Mouse (Mus musculus) cerebellum, adult 9-10 months (tissue): ENCODE data around the gene Tsc22d3.
"Not testable (repeated sequence)": the region's sequence is repeated elsewhere in the genome, so short reads cannot be mapped to it uniquely, and the experiment has no call there.

Experiments used
- DNase-seq: peaks from one replicate; pipeline ENCODE4 v3.0.0; 2022

Tsc22d3 gene

GRCm38 (mm10) chrX:140565212-140565611 is 35.2 kb downstream of the Tsc22d3 start:
- peak; percentile 57 for DNase-seq

GRCm38 (mm10) chrX:140564777-140565176 is 35.7 kb downstream of the Tsc22d3 start:
- peak; percentile 19 for DNase-seq

GRCm38 (mm10) chrX:140558176-140558844 is 42.1 kb downstream of the Tsc22d3 start:
- no peak for DNase-seq

- no peak for DNase-seq
Measured at GRCm38 (mm10) chrX:140555965-140556364, 44.5 kb downstream of the Tsc22d3 start.

GRCm38 (mm10) chrX:140555423-140555822 is 45.0 kb downstream of the Tsc22d3 start:
- DNase-seq: no peak

- DNase-seq: no peak
Measured at GRCm38 (mm10) chrX:140547660-140548419, 52.6 kb downstream of the Tsc22d3 start.

- peak; percentile 78 for DNase-seq
Measured at GRCm38 (mm10) chrX:140544737-140545136, 55.7 kb downstream of the Tsc22d3 start.

- peak; percentile 81 for DNase-seq
Measured at GRCm38 (mm10) chrX:140542938-140543673, 57.4 kb downstream of the Tsc22d3 start.

- peak; percentile 44 for DNase-seq
Measured at GRCm38 (mm10) chrX:140542474-140542845, 58.0 kb downstream of the Tsc22d3 start.

GRCm38 (mm10) chrX:140541711-140542473 is 58.6 kb downstream of the Tsc22d3 start:
- DNase-seq: peak; percentile 71

GRCm38 (mm10) chrX:140540500-140541114 is 59.9 kb downstream of the Tsc22d3 start:
- no peak for DNase-seq

- DNase-seq: not testable (repeated sequence)
Measured at GRCm38 (mm10) chrX:140539831-140540230, 60.6 kb downstream of the Tsc22d3 start.

GRCm38 (mm10) chrX:140539111-140539680 is 61.3 kb downstream of the Tsc22d3 start:
- no peak for DNase-seq

GRCm38 (mm10) chrX:140538649-140539048 is 61.8 kb downstream of the Tsc22d3 start:
- no peak for DNase-seq

GRCm38 (mm10) chrX:140537662-140538061 is 62.8 kb downstream of the Tsc22d3 start:
- DNase-seq: no peak

- DNase-seq: no peak
Measured at GRCm38 (mm10) chrX:140535487-140535886, 65.0 kb downstream of the Tsc22d3 start.

GRCm38 (mm10) chrX:140534306-140534705 is 66.2 kb downstream of the Tsc22d3 start:
- no peak for DNase-seq

- DNase-seq: no peak
Measured at GRCm38 (mm10) chrX:140532325-140532724, 68.1 kb downstream of the Tsc22d3 start.

- DNase-seq: no peak
Measured at GRCm38 (mm10) chrX:140531356-140531755, 69.1 kb downstream of the Tsc22d3 start.

- no peak for DNase-seq
Measured at GRCm38 (mm10) chrX:140530632-140531031, 69.8 kb downstream of the Tsc22d3 start.

- DNase-seq: no peak
Measured at GRCm38 (mm10) chrX:140529074-140529561, 71.3 kb downstream of the Tsc22d3 start.

GRCm38 (mm10) chrX:140527231-140527630 is 73.2 kb downstream of the Tsc22d3 start:
- no peak for DNase-seq
